Mouse (Mus musculus) gastrocnemius, postnatal 4 days (tissue): ENCODE measurements around the gene Ccl25. TPM values are rescaled to one million over a fixed set of nuclear protein-coding genes. Genes with fewer than 3 reads are reported as not detected.
A peak's percentile ranks its signal among the peaks of the same experiment; 100 is the strongest.
"Not testable (repeated sequence)": the region's sequence is repeated elsewhere in the genome, so short reads cannot be mapped to it uniquely, and the experiment has no call there.

Experiments used
- DNase-seq, 2 experiments: peaks; one replicate each; pipeline ENCODE4 v3.0.0; 2021 to 2022; ENCODE audit warnings: low spot score in 2 of 2, mixed read lengths in 2 of 2
- total RNA-seq, 2 experiments: library from RNA; stranded (reverse); gene quantifications; 2 replicates each; pipeline ENCODE4 v1.2.3; 2021

Gene Ccl25
- total RNA-seq, 2 experiments from 2014 or later: 7.6 to 11.9 TPM

DNA sequence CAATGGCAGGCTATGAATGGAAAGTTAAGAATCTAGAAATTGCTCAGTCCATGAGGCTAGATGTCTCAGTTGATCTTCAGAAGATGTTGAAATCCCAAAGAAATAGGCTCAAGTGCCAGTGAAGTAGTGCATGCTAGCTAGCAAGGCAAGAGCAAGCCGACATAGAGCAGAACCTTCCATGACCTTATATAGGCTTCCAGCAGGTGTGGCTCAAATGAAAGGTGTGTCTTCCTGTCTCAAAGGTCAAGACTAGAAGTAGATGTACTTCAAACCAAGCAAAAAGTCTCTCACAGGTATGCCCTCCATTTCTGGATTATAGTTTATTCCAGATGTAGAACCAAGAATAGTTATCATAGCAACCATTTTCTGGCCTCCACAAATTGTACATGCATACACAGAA, 9.0 kb downstream of the Ccl25 start:
- no peak for DNase-seq

DNA sequence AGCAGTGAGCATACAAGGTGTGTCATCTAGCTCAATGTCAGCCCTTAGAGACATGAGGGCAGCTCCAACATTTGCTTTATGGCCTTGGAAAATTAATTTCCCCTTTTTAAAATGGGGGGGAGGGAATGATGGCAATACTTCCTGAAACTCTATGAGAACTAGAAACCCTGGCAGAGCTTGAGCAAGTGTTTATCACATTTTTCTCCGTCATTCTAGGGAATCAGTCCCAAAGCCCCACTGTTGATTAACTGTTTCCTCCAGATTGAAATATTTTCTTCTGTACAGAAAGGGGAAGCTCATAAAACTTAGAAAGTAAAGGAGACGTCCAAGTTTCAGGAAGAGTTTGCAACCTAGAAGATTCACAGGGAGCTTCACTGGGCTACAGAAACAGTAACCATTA, 10.7 kb downstream of the Ccl25 start:
- DNase-seq: no peak

DNA sequence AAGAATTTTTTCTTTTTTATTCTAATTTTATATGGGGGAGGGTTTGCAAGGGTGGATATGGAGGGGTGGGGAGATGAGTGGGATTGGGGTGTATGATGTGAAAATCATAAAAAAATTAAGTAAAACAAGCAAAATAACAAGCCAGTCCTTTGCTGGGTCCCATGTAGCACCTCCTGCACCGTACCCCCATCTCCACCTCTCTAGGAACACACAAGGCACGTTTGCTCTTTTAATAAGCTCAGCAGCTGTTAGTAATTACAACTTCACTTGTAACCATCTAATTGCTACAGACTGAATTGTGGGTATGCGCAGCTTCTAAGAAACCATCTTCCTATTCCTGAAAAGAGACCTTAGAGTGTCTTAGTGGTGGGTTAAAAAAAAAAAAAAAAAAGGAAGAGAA, 15.2 kb downstream of the Ccl25 start:
- DNase-seq: no peak

DNA sequence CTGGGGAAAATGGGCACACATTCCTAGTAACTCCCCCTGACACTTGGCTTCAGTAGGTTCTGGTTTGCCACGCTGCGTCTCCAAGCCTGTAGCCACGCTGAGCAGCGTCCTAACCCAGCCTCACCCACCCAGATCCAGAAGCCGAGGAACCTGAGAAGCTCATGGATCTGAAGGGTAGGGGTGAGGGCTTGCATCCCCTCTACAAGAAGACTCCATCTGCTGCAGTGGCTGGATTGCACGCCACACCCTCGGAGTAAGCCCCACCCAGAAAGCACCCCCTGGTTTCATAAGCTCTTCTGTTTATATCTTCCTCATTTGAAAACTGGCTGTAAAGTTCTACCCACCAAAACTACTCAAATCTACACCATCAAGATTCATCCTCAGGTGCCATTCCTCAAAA, 22.7 kb downstream of the Ccl25 start:
- no peak for DNase-seq

DNA sequence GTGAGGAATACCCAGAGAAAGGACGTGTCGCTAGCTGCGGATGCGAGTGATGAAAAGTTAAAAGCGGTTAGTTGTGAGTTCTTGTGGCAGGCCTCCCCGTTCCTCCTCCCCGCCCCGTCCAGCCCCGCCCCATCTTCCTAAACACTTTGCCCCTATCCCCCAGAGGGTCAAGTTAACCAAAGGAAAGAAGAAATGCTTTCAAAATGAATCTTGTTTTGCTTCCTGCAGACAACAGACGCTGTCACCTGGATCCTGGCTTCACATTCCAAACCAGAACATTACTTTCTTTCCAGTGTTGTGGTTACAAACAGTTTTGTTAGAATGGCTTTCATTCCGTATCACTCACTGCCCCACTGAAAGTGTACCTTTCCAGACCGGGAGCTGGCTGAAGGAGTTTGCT, 23.3 kb downstream of the Ccl25 start:
- no peak for DNase-seq

DNA sequence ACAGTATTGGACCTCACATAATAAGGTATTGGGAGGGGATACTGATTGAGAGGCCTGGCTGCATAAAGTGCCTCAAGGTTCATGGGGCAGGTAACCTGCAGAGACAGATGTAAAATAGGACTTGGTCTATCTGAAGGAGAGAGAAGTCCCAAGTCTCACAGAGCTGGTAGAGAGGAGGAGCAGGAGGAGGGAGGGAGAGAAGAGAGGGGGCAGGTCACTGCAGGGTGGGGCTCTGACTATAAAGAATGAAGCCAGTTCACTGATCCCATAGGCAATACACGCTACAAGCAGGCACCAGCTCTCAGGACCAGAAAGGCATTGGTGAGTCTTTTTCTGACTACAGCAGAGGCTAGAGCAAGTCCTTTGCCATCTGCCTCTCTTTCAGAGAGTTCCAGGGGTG, 24.3 kb downstream of the Ccl25 start:
- DNase-seq: no peak

DNA sequence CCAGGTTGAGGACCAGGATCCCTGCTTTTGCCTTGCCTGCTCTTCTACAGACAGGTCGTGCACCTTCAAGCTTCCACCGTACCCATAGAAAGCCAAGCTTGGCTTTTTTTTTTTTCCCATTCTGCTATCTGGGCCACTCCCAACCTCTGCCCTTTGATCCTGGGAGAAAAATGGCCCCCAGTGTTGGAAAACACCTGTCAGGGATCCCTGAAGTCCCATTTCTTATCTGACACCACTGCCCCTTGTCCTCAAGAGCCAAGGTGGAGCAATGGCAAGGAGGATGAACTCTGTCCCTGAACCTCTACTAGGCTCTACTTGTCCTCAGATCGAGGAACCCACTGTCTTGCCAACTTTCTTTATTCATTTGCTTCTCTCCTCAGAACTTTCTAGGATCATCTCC, 25.6 kb downstream of the Ccl25 start:
- no peak for DNase-seq

DNA sequence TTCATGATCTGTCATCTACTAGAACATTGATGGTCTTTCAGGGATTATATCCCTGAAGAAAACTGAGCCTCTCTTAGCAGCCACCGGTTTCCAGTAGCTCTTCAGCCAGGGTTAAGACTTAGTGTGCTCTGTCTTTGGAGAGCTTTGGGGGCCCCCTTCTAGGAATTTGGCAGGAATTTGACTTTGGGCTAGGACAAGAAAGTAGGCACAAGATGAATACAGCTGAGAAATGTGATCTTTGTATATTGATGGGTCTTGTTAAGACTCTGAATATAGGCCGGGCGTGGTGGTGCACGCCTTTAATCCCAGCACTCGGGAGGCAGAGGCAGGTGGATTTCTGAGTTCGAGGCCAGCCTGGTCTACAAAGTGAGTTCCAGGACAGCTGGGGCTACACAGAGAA, 27.6 kb downstream of the Ccl25 start:
- not testable (repeated sequence) for DNase-seq

DNA sequence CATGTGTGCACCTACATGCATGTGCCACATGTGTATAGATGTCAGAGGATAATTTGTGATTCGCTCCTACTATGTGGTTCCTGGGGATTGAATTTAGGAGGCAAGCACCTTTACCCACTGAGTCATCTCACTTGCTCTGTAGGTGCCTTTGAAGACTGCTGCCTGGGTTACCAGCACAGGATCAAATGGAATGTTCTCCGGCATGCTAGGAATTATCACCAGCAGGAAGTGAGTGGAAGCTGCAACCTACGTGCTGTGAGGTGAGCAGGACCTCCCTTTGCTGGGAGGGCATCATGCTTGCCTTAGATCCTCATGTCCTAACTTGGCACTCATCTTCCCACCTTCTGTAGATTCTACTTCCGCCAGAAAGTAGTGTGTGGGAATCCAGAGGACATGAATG, 28.7 kb downstream of the Ccl25 start:
- DNase-seq: no peak

DNA sequence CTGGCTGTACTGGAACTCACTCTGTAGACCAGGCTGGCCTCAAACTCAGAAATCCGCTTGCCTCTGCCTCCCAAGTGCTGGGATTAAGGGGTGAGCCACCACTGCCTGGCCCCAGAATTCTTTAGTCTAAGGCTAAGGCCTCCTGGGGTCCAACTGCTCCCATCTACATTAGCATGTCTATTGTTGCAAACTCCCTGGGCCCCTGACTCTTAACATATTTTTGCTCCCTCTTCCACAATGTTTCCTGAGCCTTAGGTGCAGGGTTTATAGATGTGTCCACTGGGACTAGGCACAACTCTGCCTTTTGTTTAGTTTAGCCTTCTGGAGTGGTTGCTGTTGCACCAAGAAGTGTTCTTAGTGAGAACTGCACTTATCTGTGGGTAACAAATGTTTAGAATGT, 29.5 kb downstream of the Ccl25 start:
- DNase-seq: no peak

DNA sequence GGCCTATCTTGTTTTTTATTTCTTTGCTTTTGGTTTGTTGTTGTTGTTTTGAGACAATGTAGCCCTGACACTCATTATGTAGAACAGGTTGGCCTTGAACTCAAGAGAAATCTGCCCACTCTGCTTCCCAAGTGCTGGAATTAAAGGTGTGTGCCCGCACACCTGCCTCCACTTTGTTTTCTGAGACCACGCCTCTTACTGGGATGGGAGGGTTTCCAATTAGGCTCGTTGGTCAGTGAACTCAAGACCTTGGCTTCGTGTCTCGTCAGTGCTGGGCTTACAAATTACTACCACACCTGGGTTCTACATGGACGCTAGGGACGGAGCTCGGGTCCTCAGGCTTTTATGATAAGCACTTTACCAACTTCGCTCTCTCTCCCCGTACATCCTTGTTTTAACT, 30.4 kb downstream of the Ccl25 start:
- DNase-seq: no peak

DNA sequence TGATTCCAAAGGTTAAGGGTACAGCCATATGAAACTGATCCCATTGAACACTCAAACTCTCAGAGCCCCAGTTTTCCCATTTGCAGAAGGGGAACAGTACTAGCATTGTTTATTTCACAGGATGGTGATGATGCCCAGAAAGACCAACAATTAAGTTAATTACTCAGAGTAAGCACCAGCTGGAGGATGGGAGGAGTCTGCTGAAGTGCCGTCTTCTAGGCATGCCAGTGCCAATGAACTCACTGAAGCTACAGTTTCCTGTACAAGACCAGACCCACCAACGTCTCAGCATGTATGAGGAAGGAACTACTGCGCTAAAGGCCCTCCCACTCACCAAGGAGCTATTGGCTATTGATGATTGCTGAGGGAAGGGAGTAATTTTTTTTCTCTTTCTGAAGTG, 34.4 kb downstream of the Ccl25 start:
- DNase-seq: no peak

DNA sequence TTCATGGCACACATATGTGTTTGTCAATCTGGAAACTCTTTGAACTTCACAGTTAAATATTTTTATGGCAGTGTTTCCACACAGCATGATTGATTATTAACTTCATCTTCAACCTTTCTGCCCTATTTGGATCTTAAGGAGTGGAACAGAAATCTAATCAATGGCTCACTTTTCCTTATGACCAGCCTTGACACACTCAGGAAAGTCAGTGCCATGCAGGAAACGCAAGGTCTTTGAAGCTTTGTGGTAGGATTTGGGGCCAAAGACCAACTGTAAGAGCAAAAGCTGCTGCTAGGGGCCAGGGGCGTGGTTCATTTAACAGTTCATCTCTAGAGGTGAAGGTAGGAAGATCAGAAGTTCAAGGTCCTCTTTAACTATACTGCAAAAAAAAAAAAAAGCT, 35.9 kb downstream of the Ccl25 start:
- no peak for DNase-seq

DNA sequence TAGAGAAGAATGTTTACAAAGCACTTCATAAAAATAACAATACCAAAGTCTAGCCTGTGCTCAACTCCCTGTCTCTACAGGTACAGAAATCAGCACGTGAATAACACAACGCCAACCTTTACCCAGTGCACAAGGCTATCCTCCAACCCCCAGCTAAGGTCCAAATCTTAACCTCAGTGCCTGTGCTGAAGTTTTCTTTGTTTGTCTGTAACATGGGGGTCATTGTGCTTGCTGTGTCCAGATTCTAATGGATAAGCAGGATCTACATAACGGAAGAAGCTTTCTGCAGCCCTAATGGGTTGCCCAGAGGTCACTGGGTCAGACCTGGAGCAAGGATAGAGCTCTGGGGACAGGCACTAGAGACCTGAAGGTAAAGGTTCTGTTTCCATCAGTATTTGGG, 41.2 kb downstream of the Ccl25 start:
- no peak for DNase-seq

DNA sequence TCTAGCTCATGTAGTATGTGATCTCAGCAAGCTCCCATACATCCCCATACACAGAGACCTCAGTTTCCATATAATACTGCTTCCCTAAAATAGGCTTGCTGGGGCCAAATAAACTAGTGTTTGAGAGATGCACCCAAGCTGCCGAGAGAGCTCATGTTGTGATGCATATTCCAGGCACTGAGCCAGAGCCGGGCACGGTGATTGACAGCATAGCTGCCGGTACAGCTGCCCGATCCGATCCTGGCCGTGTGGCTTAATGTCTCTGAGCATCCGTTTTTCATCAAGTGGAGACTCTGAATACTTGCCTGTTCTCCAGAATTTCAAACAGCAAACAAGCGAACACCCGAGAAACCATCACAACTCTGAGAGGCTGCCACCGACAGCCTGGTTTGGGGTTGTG, 42.8 kb downstream of the Ccl25 start:
- peak in 1 of 2 experiments; percentile 59 for DNase-seq

DNA sequence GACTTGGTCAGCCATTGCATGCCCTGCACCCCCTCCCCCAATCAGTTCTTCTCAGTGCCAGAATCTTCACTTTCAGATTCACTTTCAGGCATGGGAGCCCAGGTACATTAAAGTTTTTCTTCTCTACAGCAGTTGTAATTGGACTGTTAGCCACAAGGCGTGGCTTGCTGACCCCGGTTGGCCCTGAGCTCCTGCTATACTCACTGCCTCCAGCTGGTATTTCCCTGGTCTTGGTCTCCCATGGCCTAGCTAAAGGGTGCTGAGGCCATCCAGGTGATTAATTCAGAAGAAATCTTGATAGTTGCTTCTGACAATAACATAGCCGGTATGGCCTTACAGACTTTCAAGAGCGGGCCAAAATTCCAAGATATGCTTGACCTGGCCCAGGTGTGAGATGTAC, 43.5 kb downstream of the Ccl25 start:
- no peak for DNase-seq

DNA sequence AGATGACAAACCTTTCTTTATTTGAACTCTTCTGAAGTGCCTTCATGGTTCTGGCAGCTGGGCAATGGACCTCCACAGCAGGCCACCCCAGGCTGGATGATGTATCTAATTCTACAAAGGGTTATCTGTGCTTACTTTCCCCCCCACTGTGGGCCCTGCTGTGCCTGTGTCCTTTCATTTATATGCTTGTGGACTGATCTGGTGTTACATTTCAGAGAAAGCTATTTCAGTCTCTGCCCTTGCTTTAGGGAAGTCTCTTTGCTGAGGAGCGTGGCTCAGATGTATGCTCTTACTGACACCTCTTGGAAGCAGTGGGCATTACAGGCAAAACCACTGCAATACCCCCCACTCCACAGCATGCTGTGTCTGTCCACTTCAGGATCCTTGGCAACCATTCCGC, 45.1 kb downstream of the Ccl25 start:
- peak in 1 of 2 experiments; percentile 15 for DNase-seq

DNA sequence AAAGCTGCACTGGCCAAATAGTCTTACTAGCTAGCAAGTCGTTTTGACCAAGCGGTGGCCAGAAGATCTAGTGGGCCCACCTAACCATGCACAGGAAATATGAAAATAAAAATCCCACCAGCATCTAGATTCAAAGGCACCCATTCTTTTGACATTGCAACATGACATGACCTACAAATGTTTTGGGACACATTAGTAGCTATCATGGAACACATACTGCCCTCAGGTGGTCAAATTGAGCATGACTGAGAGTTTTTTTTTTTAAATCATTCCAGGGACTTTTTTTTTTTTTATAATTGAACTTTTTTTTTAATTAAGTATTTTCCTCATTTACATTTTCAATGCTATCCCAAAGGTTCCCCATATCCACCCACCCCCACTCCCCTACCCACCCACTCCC, 47.6 kb downstream of the Ccl25 start:
- DNase-seq: no peak

DNA sequence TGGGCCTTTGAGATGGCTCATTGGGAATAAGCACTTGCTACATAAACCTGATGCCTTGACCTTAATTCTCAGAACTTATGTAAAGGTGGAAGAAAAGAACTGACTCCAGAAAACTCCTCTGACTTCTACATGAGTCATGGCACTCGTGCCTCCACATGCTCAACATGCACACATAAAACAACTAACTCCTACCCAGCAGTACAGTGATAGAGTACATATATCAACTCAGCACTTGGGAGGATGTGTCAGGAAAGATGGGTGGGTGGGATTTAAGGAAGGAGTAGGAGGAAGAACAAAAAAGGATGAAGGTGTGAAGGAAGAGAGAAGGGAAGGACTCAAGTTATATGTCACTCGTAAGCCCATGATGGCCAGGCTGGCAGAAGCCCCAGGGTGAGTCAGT, 76.4 kb downstream of the Ccl25 start:
- DNase-seq: no peak

DNA sequence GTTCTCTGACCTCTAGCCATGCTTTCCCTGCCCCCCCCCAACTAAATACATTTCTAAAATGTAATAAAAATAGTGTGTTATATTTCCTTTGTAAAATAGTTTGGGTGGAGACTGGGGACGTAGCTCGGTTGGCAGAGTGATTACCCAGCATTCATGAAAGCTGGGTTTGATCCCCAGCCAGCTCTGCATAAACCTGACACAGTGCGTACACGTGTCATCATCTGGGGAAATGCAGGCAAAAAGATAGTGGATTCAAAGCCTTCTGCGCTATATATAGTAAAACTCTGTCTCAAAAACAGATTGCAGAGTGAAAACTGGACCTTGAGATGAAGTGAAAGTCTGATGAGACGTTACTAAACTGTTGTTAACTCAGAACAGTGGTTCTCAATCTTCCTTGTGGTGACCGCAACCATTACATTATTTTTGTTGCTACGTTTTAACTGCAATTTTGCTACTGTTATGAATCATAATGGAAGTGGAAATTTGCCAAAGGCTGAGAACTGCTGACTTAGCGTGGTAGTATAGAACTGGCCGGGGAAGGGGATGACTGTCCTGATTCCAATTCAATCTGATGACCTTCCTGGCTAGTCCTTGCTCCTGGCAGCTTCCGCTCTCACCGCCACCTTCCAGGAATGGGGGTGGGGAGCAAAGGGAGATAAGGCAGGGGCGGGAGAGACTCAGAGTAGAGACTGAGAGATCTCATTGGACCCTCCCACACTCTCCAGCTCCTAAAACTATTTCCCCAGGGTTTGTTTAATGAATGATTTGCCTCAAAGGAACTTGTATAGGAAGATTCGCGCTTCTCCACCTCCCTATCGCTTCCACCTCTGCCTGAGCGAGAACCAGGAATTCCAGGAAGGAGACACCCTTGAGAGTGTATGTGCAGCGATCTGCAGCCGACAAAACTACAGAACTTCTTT, 79.2 kb downstream of the Ccl25 start:
- peak in 1 of 2 experiments; percentile 20 for DNase-seq

DNA sequence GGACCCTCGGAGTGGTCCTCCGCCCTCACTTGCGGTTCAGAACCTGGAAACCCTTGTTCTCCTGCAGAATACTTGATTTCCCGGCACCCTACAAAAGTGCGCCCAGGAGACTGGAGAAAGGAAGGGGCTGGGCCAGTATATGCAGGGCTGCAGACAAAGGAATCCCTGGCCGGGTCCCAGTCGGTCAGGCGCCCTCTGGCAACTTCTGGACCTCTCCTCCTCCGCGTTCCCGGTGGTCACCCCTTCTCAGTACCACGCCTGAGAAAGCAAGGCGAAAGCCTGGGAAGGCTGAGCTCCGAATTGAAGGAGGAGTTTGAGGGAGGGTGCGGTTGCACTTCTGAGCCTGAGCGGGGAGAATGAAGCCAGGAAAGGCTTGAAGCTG, 79.9 kb downstream of the Ccl25 start:
- DNase-seq: peak in 1 of 2 experiments; percentile 37

DNA sequence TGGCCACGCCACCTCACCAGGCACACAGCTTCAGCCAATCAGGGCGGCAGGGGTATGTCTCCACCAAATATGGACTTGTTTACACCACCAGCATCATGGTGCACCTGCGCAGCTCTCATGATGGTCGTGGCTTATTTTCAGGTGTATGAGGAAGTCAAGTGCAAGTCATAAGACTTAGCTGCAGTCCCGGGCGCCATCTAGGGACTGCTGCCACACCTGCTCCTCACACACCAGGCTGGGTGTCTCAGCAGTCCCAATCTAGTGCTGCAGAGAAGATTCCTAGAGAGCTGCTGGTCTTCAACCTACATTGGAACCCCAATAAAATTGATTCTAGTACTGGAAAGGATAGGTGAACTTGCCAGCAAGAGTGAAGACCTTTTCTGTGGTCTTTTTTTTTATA, 83.4 kb downstream of the Ccl25 start:
- DNase-seq: not testable (repeated sequence)
